Mouse (Mus musculus) CH12.LX (cell line): ENCODE measurements around the gene Luc7l3. TPM values are rescaled to one million over a fixed set of nuclear protein-coding genes. Genes with fewer than 3 reads are reported as not detected.

Source experiments
- DNase-seq: peaks from one replicate; pipeline ENCODE4 v3.0.0-alpha.2; 2013; ENCODE audit errors: extremely low read depth
- H3K27ac ChIP-seq: 2 replicates; pipeline ENCODE4 v1.5.1; 2012; ENCODE audit warnings: low read depth, mild to moderate bottlenecking, control low read depth, moderate library complexity; ENCODE audit not compliant: insufficient read depth
- H3K27me3 ChIP-seq: replicated peaks from 2 replicates; pipeline ENCODE3; 2012; ENCODE audit warnings: inconsistent platforms
- H3K36me3 ChIP-seq, 2 experiments: replicated peaks in 1 of 2; 2 replicates each; pipeline versions ENCODE3 to v1.6.1; 2012; ENCODE audit warnings: inconsistent platforms in 1 of 2, low read length in 1 of 2, mild to moderate bottlenecking in 1 of 2, mixed read lengths in 1 of 2, moderate library complexity in 1 of 2; ENCODE audit not compliant: control insufficient read depth in 1 of 2, insufficient read depth in 1 of 2
- H3K4me1 ChIP-seq, 2 experiments: 2 replicates each; pipeline ENCODE4 v1.6.1; 2012; ENCODE audit warnings: inconsistent platforms in 1 of 2, moderate library complexity in 1 of 2; ENCODE audit not compliant: insufficient read depth in 2 of 2, control insufficient read depth in 1 of 2
- H3K4me2 ChIP-seq: 2 replicates; pipeline ENCODE4 v1.6.1; 2012; ENCODE audit warnings: low read depth, mild to moderate bottlenecking, control low read depth; ENCODE audit not compliant: poor library complexity, insufficient read depth, severe bottlenecking
- H3K4me3 ChIP-seq, 3 experiments: fragments of 150-350 bp in 1 of 3; sonication (generic) in 1 of 3; replicated peaks in 1 of 3; 2 replicates each; pipeline versions ENCODE3 to v1.5.1; 2011 to 2012; ENCODE audit warnings: low read depth in 2 of 3, low read length in 2 of 3, mild to moderate bottlenecking in 2 of 3, moderate library complexity in 2 of 3, control low read depth in 1 of 3, improper control_type of control experiment in 1 of 3, inconsistent platforms in 1 of 3, mixed read lengths in 1 of 3; ENCODE audit not compliant: poor library complexity in 1 of 3
- H3K79me2 ChIP-seq: replicated peaks from 2 replicates; pipeline ENCODE4 v1.6.1; 2012; ENCODE audit warnings: mild to moderate bottlenecking, moderate library complexity; ENCODE audit not compliant: control insufficient read depth, poor library complexity, insufficient read depth, severe bottlenecking; ENCODE audit errors: extremely low read depth
- H3K9ac ChIP-seq: 2 replicates; pipeline ENCODE4 v1.6.1; 2012; ENCODE audit warnings: low read depth, mild to moderate bottlenecking, control low read depth, moderate library complexity; ENCODE audit not compliant: insufficient read depth
- H3K9me3 ChIP-seq: replicated peaks from 2 replicates; pipeline ENCODE3; 2012; ENCODE audit warnings: low read length, inconsistent platforms, mixed read lengths
- BHLHE40 ChIP-seq: IDR thresholded peaks from 2 replicates; pipeline ENCODE4 v1.6.1; 2011; ENCODE audit warnings: mild to moderate bottlenecking, low read depth, low read length, improper control_type of control experiment
- CHD2 ChIP-seq: IDR thresholded peaks from 2 replicates; pipeline ENCODE4 v1.6.1; 2011; ENCODE audit warnings: low read length, improper control_type of control experiment
- CTCF ChIP-seq, 2 experiments: IDR thresholded peaks in 1 of 2; conservative IDR thresholded peaks in 1 of 2; 2 replicates each; pipeline ENCODE4 v1.5.1; 2011 to 2012; ENCODE audit warnings: low read depth in 2 of 2, low read length in 2 of 2, improper control_type of control experiment in 1 of 2, inconsistent platforms in 1 of 2, mild to moderate bottlenecking in 1 of 2, moderate library complexity in 1 of 2
- E2F4 ChIP-seq: IDR thresholded peaks from 2 replicates; pipeline ENCODE4 v1.6.1; 2011; ENCODE audit warnings: low read depth, low read length, improper control_type of control experiment; ENCODE audit not compliant: insufficient replicate concordance
- ETS1 ChIP-seq: conservative IDR thresholded peaks from 2 replicates; pipeline ENCODE4 v1.6.1; 2012; ENCODE audit warnings: low read depth, mild to moderate bottlenecking, inconsistent platforms, low read length, improper control_type of control experiment, moderate library complexity
- GABPA ChIP-seq: IDR thresholded peaks from 2 replicates; pipeline ENCODE4 v1.6.1; 2012; ENCODE audit warnings: low read depth, low read length, improper control_type of control experiment, inconsistent platforms; ENCODE audit not compliant: insufficient replicate concordance
- HCFC1 ChIP-seq: IDR thresholded peaks from 2 replicates; pipeline ENCODE4 v1.6.1; 2012; ENCODE audit warnings: low read depth, mild to moderate bottlenecking, inconsistent platforms, low read length, improper control_type of control experiment
- IRF4 ChIP-seq: IDR thresholded peaks from 2 replicates; pipeline ENCODE4 v1.6.1; 2014; ENCODE audit warnings: low read depth, mild to moderate bottlenecking, inconsistent platforms, low read length, improper control_type of control experiment
- KAT2A ChIP-seq: IDR thresholded peaks from 2 replicates; pipeline ENCODE4 v1.6.1; 2012; ENCODE audit warnings: low read length, improper control_type of control experiment, inconsistent platforms; ENCODE audit not compliant: insufficient replicate concordance
- MAFK ChIP-seq: IDR thresholded peaks from 2 replicates; pipeline ENCODE4 v1.6.1; 2011; ENCODE audit warnings: low read length, improper control_type of control experiment; ENCODE audit not compliant: insufficient replicate concordance
- MAX ChIP-seq: IDR thresholded peaks from 2 replicates; pipeline ENCODE4 v1.6.1; 2011; ENCODE audit warnings: low read length, improper control_type of control experiment
- MAZ ChIP-seq: IDR thresholded peaks from 2 replicates; pipeline ENCODE4 v1.6.1; 2012; ENCODE audit warnings: low read depth, mild to moderate bottlenecking, inconsistent platforms, low read length, improper control_type of control experiment, moderate library complexity
- MXI1 ChIP-seq: IDR thresholded peaks from 2 replicates; pipeline ENCODE4 v1.6.1; 2011; ENCODE audit warnings: mild to moderate bottlenecking, low read depth, low read length, improper control_type of control experiment
- MYC ChIP-seq: IDR thresholded peaks from 2 replicates; pipeline ENCODE4 v1.6.1; 2011; ENCODE audit warnings: low read depth, mild to moderate bottlenecking, improper control_type of control experiment, low read length
- NELFE ChIP-seq: IDR thresholded peaks from 2 replicates; pipeline ENCODE4 v1.6.1; 2011; ENCODE audit warnings: low read depth, low read length, improper control_type of control experiment
- NRF1 ChIP-seq: IDR thresholded peaks from 2 replicates; pipeline ENCODE4 v1.6.1; 2014; ENCODE audit warnings: low read depth, mild to moderate bottlenecking, inconsistent platforms, low read length, improper control_type of control experiment, moderate library complexity
- PAX5 ChIP-seq: IDR thresholded peaks from 2 replicates; pipeline ENCODE4 v1.6.1; 2012; ENCODE audit warnings: low read length, inconsistent platforms, mixed read lengths
- POLR2A ChIP-seq: IDR thresholded peaks from 2 replicates; pipeline ENCODE4 v1.6.1; 2011; ENCODE audit warnings: low read depth, mild to moderate bottlenecking, improper control_type of control experiment, low read length
- POLR2AphosphoS2 ChIP-seq: IDR thresholded peaks from 2 replicates; pipeline ENCODE4 v1.6.1; 2011; ENCODE audit warnings: low read depth, low read length, improper control_type of control experiment
- RAD21 ChIP-seq: IDR thresholded peaks from 2 replicates; pipeline ENCODE4 v1.6.1; 2011; ENCODE audit warnings: low read depth, mild to moderate bottlenecking, low read length, improper control_type of control experiment, moderate library complexity
- RCOR1 ChIP-seq: conservative IDR thresholded peaks from 2 replicates; pipeline ENCODE4 v1.6.1; 2012; ENCODE audit warnings: low read depth, mild to moderate bottlenecking, inconsistent platforms, low read length, improper control_type of control experiment
- SIN3A ChIP-seq: IDR thresholded peaks from 2 replicates; pipeline ENCODE4 v1.6.1; 2012; ENCODE audit warnings: low read length, improper control_type of control experiment, inconsistent platforms
- SMC3 ChIP-seq: IDR thresholded peaks from 2 replicates; pipeline ENCODE4 v1.6.1; 2011; ENCODE audit warnings: low read depth, low read length, improper control_type of control experiment
- TBP ChIP-seq: conservative IDR thresholded peaks from 2 replicates; pipeline ENCODE4 v1.6.1; 2011; ENCODE audit warnings: low read depth, low read length, improper control_type of control experiment
- TCF12 ChIP-seq: IDR thresholded peaks from 2 replicates; pipeline ENCODE4 v1.6.1; 2014; ENCODE audit warnings: low read depth, mild to moderate bottlenecking, inconsistent platforms, low read length, improper control_type of control experiment
- UBTF ChIP-seq: IDR thresholded peaks from 2 replicates; pipeline ENCODE4 v1.6.1; 2012; ENCODE audit warnings: low read depth, mild to moderate bottlenecking, inconsistent platforms, low read length, improper control_type of control experiment, moderate library complexity
- USF1 ChIP-seq: IDR thresholded peaks from 2 replicates; pipeline ENCODE4 v1.6.1; 2014; ENCODE audit warnings: low read depth, mild to moderate bottlenecking, inconsistent platforms, low read length, improper control_type of control experiment
- USF2 ChIP-seq: conservative IDR thresholded peaks from 2 replicates; pipeline ENCODE4 v1.6.1; 2011; ENCODE audit warnings: low read depth, low read length, improper control_type of control experiment
- ZC3H11A ChIP-seq: IDR thresholded peaks from 2 replicates; pipeline ENCODE4 v1.6.1; 2012; ENCODE audit warnings: low read depth, mild to moderate bottlenecking, inconsistent platforms, low read length, improper control_type of control experiment
- ZMIZ1 ChIP-seq: IDR thresholded peaks from 2 replicates; pipeline ENCODE4 v1.6.1; 2012; ENCODE audit warnings: low read depth, mild to moderate bottlenecking, inconsistent platforms, low read length, improper control_type of control experiment
- ZNF384 ChIP-seq: IDR thresholded peaks from 2 replicates; pipeline ENCODE4 v1.6.1; 2012; ENCODE audit warnings: low read depth, low read length, improper control_type of control experiment, inconsistent platforms
- dilution Hi-C: fragments of 300-500 bp; cut with MboI; formaldehyde crosslinking; loops from 2 replicates; pipeline ENCODE4 v1.14.3; 2020; ENCODE audit warnings: low sequenced_read_pairs; ENCODE audit not compliant: extremely low pct_unique_long_range_greater_than_20kb, extremely low pct_ligation_motif_present
- in situ Hi-C: fragments of 300-500 bp; cut with MboI; formaldehyde crosslinking; loops from 3 replicates; pipeline ENCODE4 v1.14.3; 2019; ENCODE audit warnings: low sequenced_read_pairs, low pct_ligation_motif_present, low pct_unique_long_range_greater_than_20kb, mixed read lengths
- polyA plus RNA-seq: library from polyadenylated mRNA; unstranded; fragments of >175 nt; gene quantifications from 2 replicates; pipeline ENCODE4 v1.2.1, GENCODE M21; 2012; ENCODE audit warnings: low read depth; ENCODE audit not compliant: insufficient read length
- total RNA-seq, 2 experiments: library from RNA; depleted of rRNA; stranded (reverse); fragments of 300-350 nt in 1 of 2; fragments of >200 nt in 1 of 2; gene quantifications; 2 replicates each; pipeline ENCODE4 v1.2.3; 2012 to 2014

The Luc7l3 gene
- total RNA-seq (2012; rRNA removed) (57.7 and 82.3 TPM in 2 replicates), total RNA-seq (2014; rRNA removed) (69.8 and 82.2 TPM in 2 replicates), polyA plus RNA-seq (246 and 318 TPM in 2 replicates)

DNA sequence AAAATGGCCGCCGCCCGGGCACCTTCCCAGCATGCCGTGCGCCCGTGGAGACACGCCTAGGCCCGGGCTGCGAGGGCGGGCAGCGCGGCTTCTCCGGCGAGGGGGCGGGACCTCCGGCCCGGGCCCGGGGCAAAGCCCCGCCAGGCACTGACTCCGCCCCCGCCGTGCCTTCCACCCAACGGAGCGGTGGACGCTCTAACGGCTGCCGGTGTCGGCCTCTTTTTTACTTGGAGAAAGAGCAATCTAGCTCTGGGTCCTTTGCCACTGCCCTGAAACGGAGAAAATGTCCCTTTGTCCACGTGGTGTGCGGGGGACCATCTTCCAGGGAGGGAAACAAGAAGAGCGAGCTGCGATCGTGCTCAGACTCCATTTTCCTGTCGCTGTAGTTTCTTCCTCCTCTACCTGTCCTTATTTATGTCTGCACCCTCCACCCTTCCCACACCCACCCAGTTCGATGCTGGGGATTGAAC lies at the start of gene Luc7l3:
Luc7l3 (minus strand) TSS at position 58 of the 470 bp plus-strand sequence.
- Histone ChIP-seq H3K9ac (peak within 1 kb of the TSS; percentile 99), H3K9me3 (no peaks in the 10 kb centered on the region), H3K27ac (peak within 1 kb of the TSS; percentile 85)
- TF ChIP-seq KAT2A (peak; percentile 67; the same call in 1 of the 2 replicates), HCFC1 (peak; percentile 78), ZMIZ1 (peak; percentile 65; the same call in 1 of the 2 replicates), ZC3H11A (no peak), CHD2 (no peak), USF2 (no peak), NRF1 (peak; percentile 55), IRF4 (0 out of 2 replicates have a peak, but pooled peaks have one; percentile 30), POLR2A (peak; percentile 98), TCF12 (peak; percentile 82), MYC (peak; percentile 80; the same call in 1 of the 2 replicates), BHLHE40 (no peak), SIN3A (peak; percentile 42), MAX (peak; percentile 72), TBP (peak; percentile 36; the same call in 1 of the 2 replicates), POLR2AphosphoS2 (peak; percentile 86), NELFE (peak; percentile 96), MXI1 (peak; percentile 66; the same call in 1 of the 2 replicates)
- TF ChIP-seq, all 38 proteins: peak for 14
- Histone ChIP-seq H3K27me3 (no peaks in the 10 kb centered on the region), H3K79me2 (peaks cover 49% of the 10 kb centered on the region), H3K4me1 (peaks cover 4 to 61% of the 10 kb centered on the region in 2 experiments; a peak in 3 of 4 replicates), H3K4me2 (peak within 1 kb of the TSS; percentile 74), H3K36me3 (peaks cover 2 to 25% of the 10 kb centered on the region in 2 experiments), H3K4me3 (peak within 1 kb of the TSS; percentile 93 to 100 (median 99))
- dilution Hi-C loops: no loop called here
- in situ Hi-C loops: no loop called here
- peak; percentile 91 for DNase-seq

DNA sequence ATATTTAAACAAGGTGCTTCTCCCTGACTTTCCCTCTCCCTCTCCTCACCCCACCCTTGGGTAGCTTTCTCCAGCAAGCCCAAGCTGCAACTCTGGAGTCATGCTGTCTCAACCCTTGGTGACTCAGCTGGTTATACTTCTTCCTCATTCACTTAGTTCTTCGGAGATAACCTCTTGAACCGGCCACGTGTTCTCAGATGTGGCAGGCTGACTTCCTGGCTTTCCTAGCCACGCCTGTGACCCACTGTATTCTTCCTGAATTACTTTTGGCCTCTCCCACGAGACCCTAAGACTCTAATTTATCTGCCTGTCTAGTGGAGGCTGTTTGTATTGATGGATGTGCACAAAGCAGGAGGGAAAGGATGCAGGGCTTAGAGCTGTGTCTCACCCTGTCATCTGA lies 49.0 kb upstream of the Luc7l3 start:
- dilution Hi-C loops: no loop called here
- peaks cover 4% of the 10 kb centered on the region for H3K9me3 ChIP-seq
- no peaks in the 10 kb centered on the region for H3K27me3 ChIP-seq
- no peak overlapping the region for H3K9ac ChIP-seq
- DNase-seq: peak; percentile 66
- H3K4me1 ChIP-seq: peaks cover 12 to 35% of the 10 kb centered on the region in 2 experiments
- H3K4me3 ChIP-seq: no peak overlapping the region
- no peaks in the 10 kb centered on the region for H3K36me3 ChIP-seq
- H3K27ac ChIP-seq: no peak overlapping the region
- in situ Hi-C loops: no loop called here
- no peaks in the 10 kb centered on the region for H3K79me2 ChIP-seq
- no peak overlapping the region for H3K4me2 ChIP-seq
- no peak for TF ChIP-seq GABPA
- no peak for TF ChIP-seq NRF1
- no peak for TF ChIP-seq RAD21
- TF ChIP-seq SIN3A: peak; percentile 57
- TF ChIP-seq ZNF384: no peak
- TF ChIP-seq BHLHE40: no peak
- no peak for TF ChIP-seq PAX5
- no peak for TF ChIP-seq RCOR1
- TF ChIP-seq TBP: no peak
- TF ChIP-seq E2F4: no peak
- no peak for TF ChIP-seq POLR2AphosphoS2
- no peak for TF ChIP-seq CTCF (conservative IDR thresholded peaks at IDR 0.05 in 1 of 2, IDR thresholded peaks at IDR 0.05 in 1 of 2; ENCODE audit: low read depth in 2 of 2, low read length in 2 of 2)
- TF ChIP-seq USF2: peak; percentile 43; the same call in 1 of the 2 replicates
- TF ChIP-seq MYC: peak; percentile 93
- TF ChIP-seq UBTF: no peak
- peak; percentile 58; the same call in 1 of the 2 replicates for TF ChIP-seq MAFK
- TF ChIP-seq MAX: peak; percentile 98
- TF ChIP-seq ETS1: no peak
- peak; percentile 60 for TF ChIP-seq USF1
- TF ChIP-seq SMC3: no peak
- peak; percentile 41; the same call in 1 of the 2 replicates for TF ChIP-seq MAZ
